Mouse (Mus musculus): ENCODE results near the gene Zfp605. TPM values are rescaled to one million over a fixed set of nuclear protein-coding genes. Genes with fewer than 3 reads are reported as not detected.
A peak's percentile ranks its signal among the peaks of the same experiment; 100 is the strongest.
"Not testable (repeated sequence)": the region's sequence is repeated elsewhere in the genome, so short reads cannot be mapped to it uniquely, and the experiment has no call there.

Zfp605 gene
- total and polyA plus RNA-seq, 2 experiments from 2014 or later = 16.9 to 20.4 TPM

GRCm38 (mm10) chr5:110107581-110108304, 2.1 kb upstream of the Zfp605 start, which contains the start of gene Gtpbp6:
TSS of gene Gtpbp6 (minus strand) at chr5:110108197.
- Histone ChIP-seq H3K27me3 (ENCODE audit: insufficient read depth, low read length) (no peaks in the 10 kb centered on the region), H3K4me1 (ENCODE audit: insufficient read depth) (peaks cover 8% of the 10 kb centered on the region; the same call in 1 of the 2 replicates), H3K4me2 (ENCODE audit: low read depth) (peak within 1 kb of the TSS; percentile 88), H3K27ac (ENCODE audit: low read depth, low read length) (peak within 1 kb of the TSS; percentile 97), H3K9ac (peak within 1 kb of the TSS; percentile 87), H3K36me3 (ENCODE audit: insufficient read depth) (peaks cover 37% of the 10 kb centered on the region), H3K4me3 (ENCODE audit: low read depth, low read length) (peak within 1 kb of the TSS; percentile 87), H3K9me3 (ENCODE audit: low read length) (no peaks in the 10 kb centered on the region)
- WGBS = 3% methylated on average over 70 of the region's 71 CpGs
- TF ChIP-seq CTCF (IDR thresholded peaks at IDR 0.05; ENCODE audit: low read depth) = no peak
- DNase-seq (peak; percentile 97), ATAC-seq (peak; percentile 82)

GRCm38 (mm10) chr5:110108305-110108628, 1.6 kb upstream of the Zfp605 start:
- Histone ChIP-seq H3K9me3 (ENCODE audit: low read length) (no peaks in the 10 kb centered on the region), H3K4me2 (ENCODE audit: low read depth) (peak overlapping the region; percentile 88), H3K36me3 (ENCODE audit: insufficient read depth) (peaks cover 37% of the 10 kb centered on the region), H3K27me3 (ENCODE audit: insufficient read depth, low read length) (no peaks in the 10 kb centered on the region), H3K9ac (no peak overlapping the region), H3K4me3 (ENCODE audit: low read depth, low read length) (peak overlapping the region; percentile 87), H3K27ac (ENCODE audit: low read depth, low read length) (peak overlapping the region; percentile 97), H3K4me1 (ENCODE audit: insufficient read depth) (peaks cover 8% of the 10 kb centered on the region; the same call in 1 of the 2 replicates)
- 2% methylated on average over 7 of the region's 7 CpGs for WGBS
- peak; percentile 26; the same call in 1 of the 2 replicates for TF ChIP-seq CTCF (IDR thresholded peaks at IDR 0.05; ENCODE audit: low read depth)
- ATAC-seq = no peak
- DNase-seq = no peak

- not testable (repeated sequence) for H3K27ac ChIP-seq (ENCODE audit: low read depth, low read length); H3K27me3 ChIP-seq (ENCODE audit: insufficient read depth, low read length); H3K9ac ChIP-seq; H3K4me1 ChIP-seq (ENCODE audit: insufficient read depth); DNase-seq; ATAC-seq; H3K4me3 ChIP-seq (ENCODE audit: low read depth, low read length); H3K4me2 ChIP-seq (ENCODE audit: low read depth); H3K9me3 ChIP-seq (ENCODE audit: low read length)
- H3K36me3 ChIP-seq (ENCODE audit: insufficient read depth) = peaks cover 47% of the 10 kb centered on the region
- WGBS = 79% methylated on average over 3 of the region's 3 CpGs
Measured at GRCm38 (mm10) chr5:110122380-110122779, 12.5 kb downstream of the Zfp605 start.

GRCm38 (mm10) chr5:110135293-110136086, 25.6 kb downstream of the Zfp605 start, which contains the start of gene Chfr:
TSS of gene Chfr (plus strand) at chr5:110135842.
- Histone ChIP-seq H3K36me3 (ENCODE audit: insufficient read depth) (peaks cover 11% of the 10 kb centered on the region), H3K4me3 (ENCODE audit: low read depth, low read length) (peak within 1 kb of the TSS; percentile 75), H3K9me3 (ENCODE audit: low read length) (no peaks in the 10 kb centered on the region), H3K9ac (peak within 1 kb of the TSS; percentile 80), H3K27me3 (ENCODE audit: insufficient read depth, low read length) (no peaks in the 10 kb centered on the region), H3K4me1 (ENCODE audit: insufficient read depth) (peaks cover 4% of the 10 kb centered on the region; the same call in 1 of the 2 replicates), H3K4me2 (ENCODE audit: low read depth) (peak within 1 kb of the TSS; percentile 80), H3K27ac (ENCODE audit: low read depth, low read length) (peak within 1 kb of the TSS; percentile 83)
- TF ChIP-seq CTCF (IDR thresholded peaks at IDR 0.05; ENCODE audit: low read depth) = peak; percentile 26; the same call in 1 of the 2 replicates
- ATAC-seq = peak; percentile 99
- 4% methylated on average over 46 of the region's 46 CpGs for WGBS
- peak; percentile 99 for DNase-seq

GRCm38 (mm10) chr5:110136087-110136464, 26.2 kb downstream of the Zfp605 start:
- 4% methylated on average over 18 of the region's 18 CpGs for WGBS
- ATAC-seq = peak; percentile 5; the same call in 1 of the 2 replicates

GRCm38 (mm10) chr5:110137816-110138215, 27.9 kb downstream of the Zfp605 start:
- H3K27ac ChIP-seq (ENCODE audit: low read depth, low read length) = no peak overlapping the region
- 100% methylated on average over 3 of the region's 3 CpGs for WGBS

More at GRCm38 (mm10) chr5:110136087-110136464, 26.2 kb downstream of the Zfp605 start:
- Histone ChIP-seq H3K4me3 (ENCODE audit: low read depth, low read length) (peak overlapping the region; percentile 75), H3K4me2 (ENCODE audit: low read depth) (peak overlapping the region; percentile 80), H3K36me3 (ENCODE audit: insufficient read depth) (peaks cover 7% of the 10 kb centered on the region; the same call in 1 of the 2 replicates), H3K27ac (ENCODE audit: low read depth, low read length) (peak overlapping the region; percentile 83), H3K4me1 (ENCODE audit: insufficient read depth) (peaks cover 4% of the 10 kb centered on the region; the same call in 1 of the 2 replicates), H3K27me3 (ENCODE audit: insufficient read depth, low read length) (no peaks in the 10 kb centered on the region), H3K9ac (peak overlapping the region; percentile 80), H3K9me3 (ENCODE audit: low read length) (no peaks in the 10 kb centered on the region)
- DNase-seq = no peak
- no peak for TF ChIP-seq CTCF (IDR thresholded peaks at IDR 0.05; ENCODE audit: low read depth)

More at GRCm38 (mm10) chr5:110137816-110138215, 27.9 kb downstream of the Zfp605 start:
- no peaks in the 10 kb centered on the region for H3K27me3 ChIP-seq (ENCODE audit: insufficient read depth, low read length)
- no peak overlapping the region for H3K4me2 ChIP-seq (ENCODE audit: low read depth)
- H3K9ac ChIP-seq = no peak overlapping the region
- no peak for ATAC-seq
- H3K4me1 ChIP-seq (ENCODE audit: insufficient read depth) = peaks cover 4% of the 10 kb centered on the region; the same call in 1 of the 2 replicates
- no peak overlapping the region for H3K4me3 ChIP-seq (ENCODE audit: low read depth, low read length)
- no peak for DNase-seq
- no peaks in the 10 kb centered on the region for H3K9me3 ChIP-seq (ENCODE audit: low read length)
- no peak for TF ChIP-seq CTCF (IDR thresholded peaks at IDR 0.05; ENCODE audit: low read depth)
- peaks cover 14% of the 10 kb centered on the region for H3K36me3 ChIP-seq (ENCODE audit: insufficient read depth)
